ENCODE assay signal across 8 mouse cellular contexts in the genomic region with DNA sequence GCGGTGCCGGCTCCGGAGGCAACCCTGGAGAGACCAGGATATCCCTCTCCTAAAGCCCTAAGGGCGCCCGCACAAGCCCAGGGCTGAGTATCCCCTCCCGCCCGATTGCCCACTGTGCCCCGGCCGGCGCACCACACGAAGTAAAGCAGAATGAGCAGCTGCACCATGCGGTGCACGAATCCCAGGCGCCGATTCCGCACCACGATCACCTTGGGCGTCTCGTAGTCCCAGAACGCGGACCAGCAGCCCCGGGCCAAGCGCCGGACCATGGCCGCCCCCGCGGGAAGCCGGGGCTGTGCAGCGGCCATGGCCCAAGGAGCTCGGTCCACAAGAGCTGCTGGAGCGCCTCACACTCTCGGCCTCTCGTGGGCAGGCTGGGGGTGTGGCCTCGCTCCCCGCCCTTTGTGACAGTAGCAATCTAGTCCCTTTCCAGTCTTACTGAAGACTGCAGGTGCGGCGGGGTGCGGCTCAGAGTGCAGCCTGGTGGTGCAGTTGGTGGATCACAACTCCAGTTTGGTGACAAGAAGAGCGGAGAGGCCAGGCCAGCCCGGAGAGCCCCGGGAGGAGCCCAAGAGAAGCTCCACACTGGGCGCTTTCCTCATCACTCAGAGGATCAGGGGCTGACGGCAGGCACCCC. TPM values are rescaled to one million over a fixed set of nuclear protein-coding genes. Genes with fewer than 3 reads are reported as not detected.
DNase-seq lines count a peak whose midpoint lies in the region; ATAC-seq and TF ChIP-seq lines count a peak whose summit lies in the region.

TSS of gene P2rx2 (minus strand) at position 565 of the 637 bp plus-strand sequence.

- H3K4me1 ChIP-seq in testis, adult 2 months (ENCODE audit: control insufficient read depth, insufficient read depth, low read length) = peaks cover 6% of the 10 kb centered on the region; the same call in 1 of the 2 replicates

- H3K27ac ChIP-seq in testis, adult 2 months (ENCODE audit: control insufficient read depth, insufficient read depth, low read depth, low read length) = no peak within 1 kb of the TSS

- TF ChIP-seq POLR2A in testis, adult 2 months (IDR thresholded peaks at IDR 0.05; ENCODE audit: control insufficient read depth, low read depth, low read length) = peak; percentile 46; the same call in 1 of the 2 replicates

- peak; percentile 23 for DNase-seq in ovary, adult 18-20 months (ENCODE audit: low spot score)
- no peak for DNase-seq in ovary, postnatal 14 days (ENCODE audit: low spot score)
- peak; percentile 44 for DNase-seq in embryo, embryonic 9.5 days (ENCODE audit: extremely low spot score)
- peak; percentile 18 to 39 for DNase-seq in heart, postnatal 14 days
- DNase-seq in kidney, postnatal 36 days = peak; percentile 58 to 81
- DNase-seq in left cerebral cortex, adult 11 months (ENCODE audit: low spot score) = no peak

- peak within 1 kb of the TSS; percentile 62 for H3K4me3 ChIP-seq in testis, adult 2 months (ENCODE audit: control insufficient read depth, low read depth, low read length)

- intact Hi-C loops in heart, postnatal 14 days (cut with DNase I) = no loop called here

- peak; percentile 39; the same call in 1 of the 2 replicates for ATAC-seq in megakaryocyte, adult 5-6 weeks (ENCODE audit: poor library complexity, severe bottlenecking)

- TF ChIP-seq CTCF in testis, adult 2 months (IDR thresholded peaks at IDR 0.05; ENCODE audit: control insufficient read depth, insufficient read depth, insufficient replicate concordance, low read depth, low read length) = no peak

- H3K27me3 ChIP-seq in testis, adult 2 months (ENCODE audit: control insufficient read depth, insufficient read depth, low read length) = no peaks in the 10 kb centered on the region

- no peaks in the 10 kb centered on the region for H3K36me3 ChIP-seq in testis, adult 2 months (ENCODE audit: control insufficient read depth, insufficient read depth, low read length)

RNA-seq across cellular contexts. Expression of gene P2rx2, which starts in this region (rescaled TPM):
- not detected for total RNA-seq in heart, postnatal 14 days (2021)
- not detected in 2 replicates for total RNA-seq in megakaryocyte, adult 5-6 weeks (2015)
- total RNA-seq in megakaryocyte, adult 5-6 weeks (2017) = 0.11 TPM in 1 of 2 replicates, not detected in the other
- 70.2 and 93.7 TPM in 2 replicates for polyA plus RNA-seq in testis, adult 2 months (2012; rRNA removed)

Comparison
In these comparisons a context has a peak if more than half of its experiments do, and no peak if none do; other contexts are left out.
1. DNase-seq: peak in ovary, adult 18-20 months (single experiment), embryo, embryonic 9.5 days (single experiment) and kidney, postnatal 36 days (2 of 2); none in ovary, postnatal 14 days (single experiment) and left cerebral cortex, adult 11 months (single experiment).
2. Peak in DNase-seq in heart, postnatal 14 days; RNA of the gene not detected or under 1 TPM.
3. Peak in ATAC-seq in megakaryocyte, adult 5-6 weeks; RNA of the gene not detected or under 1 TPM.